In genomic region chr5:41556700-41557309, GRCm38 (mm10) we compare ENCODE assay signal across 8 mouse cellular contexts.
A peak's percentile ranks its signal among the peaks of the same experiment; 100 is the strongest.
DNase-seq lines count a peak whose midpoint lies in the region; ATAC-seq lines count a peak whose summit lies in the region.

No protein-coding gene starts in this region.

- no peak overlapping the region for H3K9ac ChIP-seq in kidney, embryonic 14.5 days (ENCODE audit: low read depth, low read length)
- H3K9ac ChIP-seq in hindbrain, embryonic 12.5 days: no peak overlapping the region
- H3K9ac ChIP-seq in midbrain, embryonic 12.5 days (replicated peaks): no peak overlapping the region

- H3K4me1 ChIP-seq in kidney, embryonic 14.5 days (ENCODE audit: control insufficient read depth, insufficient read depth, low read length): no peaks in the 10 kb centered on the region
- H3K4me1 ChIP-seq in hindbrain, embryonic 12.5 days: no peaks in the 10 kb centered on the region
- no peaks in the 10 kb centered on the region for H3K4me1 ChIP-seq in midbrain, embryonic 12.5 days

- peak overlapping the region; percentile 17; the same call in 1 of the 2 replicates for H3K4me3 ChIP-seq in kidney, embryonic 14.5 days (ENCODE audit: low read length)
- H3K4me3 ChIP-seq in hindbrain, embryonic 12.5 days: no peak overlapping the region
- no peak overlapping the region for H3K4me3 ChIP-seq in midbrain, embryonic 12.5 days

- H3K27me3 ChIP-seq in kidney, embryonic 14.5 days (ENCODE audit: control insufficient read depth, insufficient read depth, low read length): no peaks in the 10 kb centered on the region
- H3K27me3 ChIP-seq in hindbrain, embryonic 12.5 days: no peaks in the 10 kb centered on the region
- no peaks in the 10 kb centered on the region for H3K27me3 ChIP-seq in midbrain, embryonic 12.5 days

- DNase-seq in kidney, adult 18-20 months: no peak
- peak; percentile 32 to 34 for DNase-seq in cerebellum, postnatal 25 days
- DNase-seq in thymus, postnatal 14 days: no peak
- no peak for DNase-seq in gastrocnemius, postnatal 36 days

- peak overlapping the region; percentile 43 for H3K4me2 ChIP-seq in kidney, embryonic 14.5 days (replicated peaks; ENCODE audit: low read depth, low read length)
- peak overlapping the region; percentile 34 for H3K4me2 ChIP-seq in hindbrain, embryonic 12.5 days (replicated peaks)
- H3K4me2 ChIP-seq in midbrain, embryonic 12.5 days (replicated peaks): peak overlapping the region; percentile 28; the same call in 1 of the 2 replicates

- H3K36me3 ChIP-seq in kidney, embryonic 14.5 days (ENCODE audit: control insufficient read depth, insufficient read depth, low read length): no peaks in the 10 kb centered on the region
- H3K36me3 ChIP-seq in hindbrain, embryonic 12.5 days: no peaks in the 10 kb centered on the region
- no peaks in the 10 kb centered on the region for H3K36me3 ChIP-seq in midbrain, embryonic 12.5 days

- ATAC-seq in kidney, embryonic 14.5 days (ENCODE audit: low FRiP score, low TSS enrichment): peak; percentile 52; the same call in 1 of the 2 replicates
- ATAC-seq in hindbrain, embryonic 12.5 days (ENCODE audit: low FRiP score): no peak
- no peak for ATAC-seq in midbrain, embryonic 12.5 days (ENCODE audit: low FRiP score, low read depth)
- ATAC-seq in megakaryocyte progenitor cell, adult 5-6 weeks (replicated peaks; ENCODE audit: poor library complexity): no peak

- 46% methylated on average over 24 of the region's 24 CpGs for WGBS in kidney, embryonic 14.5 days
- WGBS in hindbrain, embryonic 12.5 days: 44% methylated on average over 24 of the region's 24 CpGs
- WGBS in midbrain, embryonic 12.5 days: 54% methylated on average over 24 of the region's 24 CpGs

- no peaks in the 10 kb centered on the region for H3K9me3 ChIP-seq in kidney, embryonic 14.5 days (ENCODE audit: control insufficient read depth, low read length)
- no peaks in the 10 kb centered on the region for H3K9me3 ChIP-seq in hindbrain, embryonic 12.5 days (replicated peaks)
- H3K9me3 ChIP-seq in midbrain, embryonic 12.5 days: no peaks in the 10 kb centered on the region

- no peak overlapping the region for H3K27ac ChIP-seq in kidney, embryonic 14.5 days (ENCODE audit: low read depth, low read length)
- H3K27ac ChIP-seq in hindbrain, embryonic 12.5 days: no peak overlapping the region
- H3K27ac ChIP-seq in midbrain, embryonic 12.5 days (replicated peaks): no peak overlapping the region

- intact Hi-C loops in gastrocnemius, postnatal 36 days (cut with DNase I): no loop called here

Comparison
In these comparisons a context has a peak if more than half of its experiments do, and no peak if none do; other contexts are left out.
1. DNase-seq: peak in cerebellum, postnatal 25 days (2 of 2); none in kidney, adult 18-20 months (single experiment), thymus, postnatal 14 days (single experiment) and gastrocnemius, postnatal 36 days (0 of 2).
2. Peak in every context shown above with its lines, with median percentiles within 50 percentile points of each other: H3K4me2 ChIP-seq.